Mouse (Mus musculus): ENCODE data around the gene Nudt21. TPM values are rescaled to one million over a fixed set of nuclear protein-coding genes. Genes with fewer than 3 reads are reported as not detected.

Gene Nudt21
- total RNA-seq (2014; fragmentation: Nextera tagmentation) (115 and 133 TPM in 2 replicates), total RNA-seq (2017) (140 and 162 TPM in 2 replicates)

GRCm38 (mm10) chr8:94036944-94037524 lies at the start of gene Nudt21, which contains the start of gene Ogfod1:
Gene Nudt21 (minus strand): TSS chr8:94037031.
Gene Ogfod1 (plus strand): TSS chr8:94037198.
- ATAC-seq (replicated peaks; ENCODE audit: poor library complexity, severe bottlenecking): peak; percentile 95

DNA sequence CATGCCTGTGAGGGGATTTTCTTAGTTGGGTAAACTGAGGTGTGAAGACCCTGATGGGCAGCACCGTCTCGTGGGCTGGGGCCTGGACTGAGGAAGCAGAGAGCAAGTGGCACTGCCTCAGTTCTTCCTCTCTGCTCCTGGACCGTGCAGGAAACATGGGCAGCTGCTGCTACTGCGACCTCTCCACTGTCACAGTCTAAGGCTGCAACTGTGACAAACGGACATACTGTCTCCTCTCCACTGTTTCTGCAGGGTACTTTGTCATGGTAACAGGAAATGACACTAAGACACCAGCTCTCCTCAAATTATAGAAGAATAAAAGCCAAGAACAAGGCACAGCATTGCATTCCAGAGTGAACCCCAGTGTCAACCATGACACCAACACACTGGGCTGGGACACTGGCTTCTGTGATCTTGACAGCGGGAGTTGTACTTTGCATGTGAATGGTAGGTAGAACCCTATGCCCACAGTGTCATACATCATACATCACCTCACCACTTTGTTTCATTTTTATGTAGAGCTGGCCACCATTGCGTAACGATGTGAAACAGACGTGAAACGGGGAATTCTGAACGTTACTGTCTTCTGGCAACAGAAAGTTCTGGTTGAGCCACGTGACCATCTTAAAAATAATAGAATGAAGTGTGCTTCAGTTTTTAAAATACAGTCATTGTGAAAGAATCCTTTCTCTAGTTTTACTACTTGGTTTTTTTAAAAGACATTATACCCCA lies 39.8 kb upstream of the Nudt21 start:
- ATAC-seq (replicated peaks; ENCODE audit: poor library complexity, severe bottlenecking): peak; percentile 91

DNA sequence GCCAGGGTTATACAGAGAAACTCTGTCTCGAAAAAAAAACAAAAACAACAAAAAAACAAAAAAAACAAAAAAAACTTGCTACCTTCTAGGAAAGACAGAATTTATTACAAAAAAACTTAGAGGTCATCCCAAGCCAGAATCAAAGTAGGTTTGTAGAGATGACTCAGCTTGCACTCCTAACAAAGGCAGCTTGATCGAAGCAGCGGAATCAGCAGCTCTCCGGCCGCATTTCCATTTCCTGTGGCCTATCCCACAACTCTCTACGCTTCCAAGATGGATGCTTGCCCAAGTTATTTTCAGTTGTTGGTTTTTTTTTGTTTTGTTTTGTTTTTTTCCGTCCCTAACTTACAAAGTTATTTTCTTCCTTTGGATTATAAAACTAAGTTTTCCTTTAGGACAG lies 32.0 kb upstream of the Nudt21 start:
- no peak for ATAC-seq (replicated peaks; ENCODE audit: poor library complexity, severe bottlenecking)

DNA sequence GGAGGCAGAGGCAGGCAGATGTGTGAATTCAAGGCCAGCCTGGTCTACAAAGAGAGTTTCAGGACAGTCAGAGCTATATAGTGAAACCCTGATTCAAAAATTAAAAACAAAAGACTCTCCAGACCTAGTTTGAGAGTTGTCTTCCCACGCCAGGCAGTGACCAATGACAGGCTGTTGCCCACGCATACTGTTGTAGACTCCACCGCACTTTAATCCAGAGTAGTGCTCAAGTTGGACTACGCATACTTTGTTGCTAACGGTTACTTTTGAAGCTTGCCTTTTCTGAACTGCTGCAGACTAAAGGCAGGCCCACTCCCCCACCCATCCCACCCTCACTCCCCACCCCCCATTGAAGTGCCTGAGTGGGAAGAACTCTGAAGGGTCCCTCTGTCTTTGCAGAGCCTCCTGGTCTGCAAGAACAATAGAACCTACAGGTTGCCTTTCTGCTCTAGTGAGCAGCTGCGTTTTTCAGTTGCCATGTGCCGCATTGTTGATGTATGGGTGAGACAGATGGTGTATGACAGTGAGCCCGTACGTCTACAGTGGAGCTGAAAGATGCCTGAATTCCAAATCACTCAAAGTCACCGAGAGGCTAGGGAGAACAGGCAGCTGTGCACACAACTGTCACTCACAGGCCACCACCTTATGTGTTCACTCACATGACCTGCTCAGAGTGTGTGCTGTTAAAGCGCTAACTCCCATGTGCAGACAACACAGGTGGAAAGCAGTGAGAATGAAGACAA lies 29.5 kb upstream of the Nudt21 start:
- no peak for ATAC-seq (replicated peaks; ENCODE audit: poor library complexity, severe bottlenecking)

- ATAC-seq (replicated peaks; ENCODE audit: poor library complexity, severe bottlenecking): peak; percentile 67
Measured at GRCm38 (mm10) chr8:94057157-94057854, 20.5 kb upstream of the Nudt21 start.

- ATAC-seq (replicated peaks; ENCODE audit: poor library complexity, severe bottlenecking): no peak
Measured at GRCm38 (mm10) chr8:94052696-94053095, 15.9 kb upstream of the Nudt21 start.

- no peak for ATAC-seq (replicated peaks; ENCODE audit: poor library complexity, severe bottlenecking)
Measured at GRCm38 (mm10) chr8:94047845-94048244, 11.0 kb upstream of the Nudt21 start.

DNA sequence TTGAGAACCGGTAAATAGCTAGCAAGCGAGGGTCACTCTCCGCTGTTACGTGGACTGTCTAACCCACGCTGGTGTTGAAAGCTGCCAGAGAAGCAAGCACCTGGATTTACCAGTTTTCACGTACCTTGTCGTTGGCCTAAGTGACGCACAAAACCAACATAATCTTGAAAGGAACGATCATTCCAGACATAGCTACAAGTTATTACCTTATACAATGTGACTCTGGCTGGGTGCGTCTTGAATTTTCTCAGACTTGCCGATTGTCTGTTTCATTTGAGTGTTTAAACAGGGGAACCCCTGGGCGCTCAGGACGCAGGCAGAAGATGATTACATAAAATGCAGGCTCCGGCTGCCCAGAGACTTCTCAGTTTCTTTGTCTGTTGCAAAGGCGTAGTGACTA lies 975 bp upstream of the Nudt21 start:
- ATAC-seq (replicated peaks; ENCODE audit: poor library complexity, severe bottlenecking): no peak

- ATAC-seq (replicated peaks; ENCODE audit: poor library complexity, severe bottlenecking): peak; percentile 68
Measured at GRCm38 (mm10) chr8:94036541-94036940, 290 bp downstream of the Nudt21 start.

DNA sequence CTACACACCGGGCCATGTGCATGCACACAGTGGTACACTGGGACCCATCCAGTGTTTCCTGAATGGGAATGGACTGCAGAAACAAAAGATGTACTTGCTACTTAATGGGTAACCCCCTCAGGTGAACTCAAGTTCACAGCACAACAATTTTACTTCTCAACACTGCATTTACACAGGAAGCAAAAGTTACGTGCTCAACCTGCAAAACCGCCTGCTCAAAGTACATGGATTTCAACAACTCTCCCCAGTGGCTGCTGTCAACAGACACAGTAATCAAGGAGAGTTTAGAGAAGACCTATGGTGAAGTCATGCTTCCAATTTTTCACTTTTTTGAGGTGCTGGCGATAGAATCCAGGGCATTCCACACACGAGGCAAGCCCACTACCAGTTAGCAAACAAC lies 1.6 kb downstream of the Nudt21 start:
- ATAC-seq (replicated peaks; ENCODE audit: poor library complexity, severe bottlenecking): no peak

GRCm38 (mm10) chr8:94033601-94034000 lies 3.2 kb downstream of the Nudt21 start:
- no peak for ATAC-seq (replicated peaks; ENCODE audit: poor library complexity, severe bottlenecking)

- ATAC-seq (replicated peaks; ENCODE audit: poor library complexity, severe bottlenecking): no peak
Measured at GRCm38 (mm10) chr8:94029701-94030100, 7.1 kb downstream of the Nudt21 start.

GRCm38 (mm10) chr8:94023916-94024315 lies 12.9 kb downstream of the Nudt21 start:
- no peak for ATAC-seq (replicated peaks; ENCODE audit: poor library complexity, severe bottlenecking)

DNA sequence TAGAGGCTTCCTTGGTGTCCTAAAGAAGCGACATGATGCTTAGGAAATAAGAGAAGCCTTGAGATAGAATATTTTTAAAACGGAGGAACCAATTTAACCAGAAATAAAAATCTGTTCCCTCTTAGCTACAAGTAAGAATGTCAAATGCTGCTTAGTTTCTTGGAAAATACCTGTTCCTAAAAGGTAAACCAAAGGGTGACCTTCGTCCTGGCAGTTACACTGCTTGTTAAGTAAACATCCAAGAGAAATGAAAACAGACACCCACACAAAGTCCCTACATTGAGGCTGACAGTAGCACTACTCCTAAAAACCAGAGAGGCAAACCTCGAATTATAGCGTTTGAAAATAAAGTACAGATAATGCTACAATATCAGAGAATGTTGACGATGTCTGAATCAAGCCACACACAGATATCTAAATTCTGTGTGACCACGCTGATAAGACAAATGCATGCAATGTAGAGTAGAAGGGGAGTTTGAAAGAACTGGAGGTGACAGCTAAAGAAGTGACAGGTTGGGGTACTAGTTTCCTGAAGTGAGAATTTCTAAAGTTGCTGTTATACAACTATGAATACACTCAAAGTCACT lies 23.7 kb downstream of the Nudt21 start:
- no peak for ATAC-seq (replicated peaks; ENCODE audit: poor library complexity, severe bottlenecking)

DNA sequence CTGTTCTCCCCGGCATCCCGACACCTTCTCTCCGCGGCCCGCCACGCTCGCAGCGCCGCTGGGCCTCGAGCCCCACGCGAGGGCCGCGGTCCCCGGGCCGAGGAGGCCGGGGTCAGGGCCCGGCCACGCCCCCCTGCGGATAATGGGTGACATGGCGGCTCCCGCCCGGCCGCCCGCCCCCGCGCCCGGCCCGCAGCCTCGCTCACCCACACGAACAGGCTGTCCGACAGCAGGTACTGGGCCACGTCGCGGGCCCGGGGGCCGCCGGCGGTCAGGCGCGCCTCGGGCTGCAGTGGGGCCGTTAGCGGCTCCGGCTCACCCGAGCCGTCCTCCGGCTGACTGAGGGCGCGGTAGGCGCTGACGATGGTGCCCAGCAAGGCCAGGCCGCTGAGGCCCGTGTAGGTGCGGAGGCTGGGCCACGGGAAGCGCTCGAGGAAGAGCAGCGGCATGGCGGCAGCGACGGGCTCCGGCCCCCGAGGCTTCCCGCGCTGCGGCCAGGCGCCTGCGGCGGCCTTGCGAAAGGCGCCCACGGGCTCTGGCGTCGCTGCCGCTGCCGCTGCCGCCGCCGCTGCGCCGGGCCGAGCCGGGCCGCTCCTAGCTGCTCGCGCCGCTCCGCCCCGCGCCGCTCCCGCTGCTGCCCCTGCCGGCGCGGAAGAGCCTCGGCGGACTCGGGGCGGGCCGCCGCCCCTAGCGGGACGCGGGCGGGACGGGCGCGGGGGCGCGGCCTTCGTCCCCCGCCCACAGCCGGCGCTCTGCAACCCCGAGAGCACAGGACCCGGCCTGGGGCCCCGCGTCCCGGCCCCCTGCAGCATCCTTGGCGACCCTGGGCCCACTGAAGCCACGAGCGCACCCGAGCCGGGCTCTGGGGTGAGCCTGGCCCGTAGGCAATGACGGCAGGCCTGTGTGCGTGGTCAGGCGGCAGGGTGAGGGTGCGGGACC lies 24.5 kb downstream of the Nudt21 start, which contains the start of gene Amfr:
Gene Amfr (minus strand): TSS at position 830 of the 939 bp plus-strand sequence.
- ATAC-seq (replicated peaks; ENCODE audit: poor library complexity, severe bottlenecking): peak; percentile 73

- peak; percentile 26 for ATAC-seq (replicated peaks; ENCODE audit: poor library complexity, severe bottlenecking)
Measured at GRCm38 (mm10) chr8:94011076-94012012, 25.5 kb downstream of the Nudt21 start.

DNA sequence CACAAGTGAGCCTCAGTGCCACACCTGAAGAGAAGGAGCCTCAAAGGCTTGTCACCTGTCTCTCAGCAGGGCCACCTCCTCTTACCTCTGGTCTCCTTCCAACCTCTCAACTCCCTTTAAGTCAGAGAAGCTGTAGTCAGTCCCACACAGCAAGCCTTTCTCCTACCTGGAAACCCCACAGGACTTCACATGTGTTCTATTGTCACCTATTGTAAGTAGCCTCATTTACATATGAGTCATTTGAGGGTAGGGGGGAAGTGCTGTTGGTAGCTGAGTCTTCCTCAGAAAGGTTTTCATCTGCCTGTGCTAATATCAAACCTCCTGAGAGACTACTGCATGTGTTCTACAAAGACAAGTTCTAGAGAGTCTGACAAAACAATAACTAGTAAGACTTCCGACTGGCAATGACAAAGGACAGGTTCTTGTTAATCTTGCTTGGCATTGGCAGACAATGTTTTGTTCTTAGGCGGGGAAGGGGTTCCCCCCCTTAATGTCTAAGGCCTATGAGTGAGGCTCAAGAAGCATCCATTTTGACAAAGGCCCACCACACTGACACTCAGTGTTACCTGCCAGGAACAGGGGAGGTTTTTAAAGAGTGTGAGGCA lies 26.6 kb downstream of the Nudt21 start:
- no peak for ATAC-seq (replicated peaks; ENCODE audit: poor library complexity, severe bottlenecking)
